Comparison of ENCODE assay signal across 10 mouse cellular contexts in the genomic region with DNA sequence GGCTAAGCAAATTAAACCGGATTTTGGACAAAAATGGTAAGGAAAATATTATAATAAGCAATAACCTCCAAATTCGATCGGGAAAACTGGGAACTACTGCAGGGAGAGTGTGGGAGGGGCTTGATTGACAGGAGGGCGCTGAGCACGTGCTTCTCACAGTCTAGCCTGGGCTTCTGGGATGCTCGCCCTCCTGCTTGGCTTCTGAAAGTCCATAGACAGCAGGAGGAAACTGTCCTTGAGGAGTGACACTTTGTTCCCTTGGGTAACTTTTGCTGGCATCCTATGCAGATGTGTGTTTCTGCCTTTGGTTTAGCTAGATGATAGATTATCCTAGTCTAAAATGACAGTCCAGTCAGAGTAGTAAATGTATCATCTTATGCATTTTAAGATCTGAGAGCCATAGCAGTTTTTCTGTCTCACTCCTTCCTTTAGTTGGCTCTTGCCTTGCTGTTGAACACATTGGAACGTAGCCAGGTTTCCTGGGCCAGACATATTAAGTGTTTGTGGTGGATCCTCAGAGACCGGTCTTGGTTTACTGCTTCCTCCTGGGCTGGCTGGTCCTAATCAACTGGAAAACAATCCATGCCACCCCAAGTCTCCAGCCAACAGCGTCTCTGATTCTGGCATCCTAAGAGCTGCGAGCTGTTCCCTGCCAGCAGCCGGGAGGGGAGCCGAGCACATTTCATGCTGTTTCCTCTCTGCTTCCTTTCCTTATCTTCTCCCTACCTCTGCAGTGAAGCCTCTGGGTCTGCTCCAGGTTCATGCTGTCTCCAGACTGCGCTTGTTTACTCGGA. TPM values are rescaled to one million over a fixed set of nuclear protein-coding genes. Genes with fewer than 3 reads are reported as not detected.
DNase-seq lines count a peak whose midpoint lies in the region; ATAC-seq lines count a peak whose summit lies in the region.
"Had no signal": no experiment of that assay in that cellular context is flagged by ENCODE, and none has a peak within 500 bp of the region (broad histone marks: within the 10 kb centered on the region; RNA-seq: fewer than 3 reads in every experiment).

No protein-coding gene starts in this region.

- no peak overlapping the region for H3K4me2 ChIP-seq in hindbrain, embryonic 13.5 days
- no peak overlapping the region for H3K4me2 ChIP-seq in hindbrain, embryonic 11.5 days (replicated peaks; ENCODE audit: low read depth, low read length)
- H3K4me2 ChIP-seq in embryonic facial prominence, embryonic 15.5 days (replicated peaks): no peak overlapping the region
- H3K4me2 ChIP-seq: embryonic facial prominence, embryonic 13.5 days had no signal

- H3K27me3 ChIP-seq in hindbrain, embryonic 13.5 days: no peaks in the 10 kb centered on the region
- H3K27me3 ChIP-seq in hindbrain, embryonic 11.5 days (ENCODE audit: control insufficient read depth, insufficient read depth, low read length): no peaks in the 10 kb centered on the region
- no peaks in the 10 kb centered on the region for H3K27me3 ChIP-seq in embryonic facial prominence, embryonic 15.5 days

- no peaks in the 10 kb centered on the region for H3K4me1 ChIP-seq in hindbrain, embryonic 13.5 days (replicated peaks)
- no peaks in the 10 kb centered on the region for H3K4me1 ChIP-seq in hindbrain, embryonic 11.5 days (replicated peaks; ENCODE audit: control insufficient read depth, insufficient read depth, low read length)
- H3K4me1 ChIP-seq in embryonic facial prominence, embryonic 15.5 days: peaks cover 4% of the 10 kb centered on the region; the same call in 1 of the 2 replicates

- H3K36me3 ChIP-seq in hindbrain, embryonic 13.5 days: no peaks in the 10 kb centered on the region
- no peaks in the 10 kb centered on the region for H3K36me3 ChIP-seq in hindbrain, embryonic 11.5 days (ENCODE audit: control insufficient read depth, insufficient read depth, low read length)
- no peaks in the 10 kb centered on the region for H3K36me3 ChIP-seq in embryonic facial prominence, embryonic 15.5 days
- H3K36me3 ChIP-seq: embryonic facial prominence, embryonic 13.5 days had no signal

- H3K9me3 ChIP-seq in hindbrain, embryonic 13.5 days: no peaks in the 10 kb centered on the region
- no peaks in the 10 kb centered on the region for H3K9me3 ChIP-seq in hindbrain, embryonic 11.5 days (ENCODE audit: control insufficient read depth, low read length)
- no peaks in the 10 kb centered on the region for H3K9me3 ChIP-seq in embryonic facial prominence, embryonic 15.5 days (replicated peaks)
- H3K9me3 ChIP-seq: embryonic facial prominence, embryonic 13.5 days had no signal

- no peak overlapping the region for H3K4me3 ChIP-seq in hindbrain, embryonic 13.5 days
- no peak overlapping the region for H3K4me3 ChIP-seq in hindbrain, embryonic 11.5 days (ENCODE audit: low read depth, low read length)
- H3K4me3 ChIP-seq in embryonic facial prominence, embryonic 15.5 days (replicated peaks): no peak overlapping the region
- H3K4me3 ChIP-seq: embryonic facial prominence, embryonic 13.5 days; myocyte had no signal

- H3K9ac ChIP-seq in hindbrain, embryonic 13.5 days: no peak overlapping the region
- H3K9ac ChIP-seq in hindbrain, embryonic 11.5 days (ENCODE audit: low read depth, low read length): no peak overlapping the region
- H3K9ac ChIP-seq in embryonic facial prominence, embryonic 15.5 days: no peak overlapping the region
- H3K9ac ChIP-seq: embryonic facial prominence, embryonic 13.5 days; liver, embryonic 14.5 days had no signal

- H3K27ac ChIP-seq in hindbrain, embryonic 13.5 days: 0 out of 2 replicates have a peak overlapping the region, but pooled peaks have one; percentile 40
- no peak overlapping the region for H3K27ac ChIP-seq in hindbrain, embryonic 11.5 days (ENCODE audit: low read depth, low read length)
- no peak overlapping the region for H3K27ac ChIP-seq in embryonic facial prominence, embryonic 15.5 days (replicated peaks)
- H3K27ac ChIP-seq: embryonic facial prominence, embryonic 13.5 days; liver, embryonic 14.5 days had no signal

- WGBS in hindbrain, embryonic 13.5 days: 69% methylated on average over 14 of the region's 14 CpGs
- WGBS in hindbrain, embryonic 11.5 days: 82% methylated on average over 14 of the region's 14 CpGs
- WGBS in embryonic facial prominence, embryonic 15.5 days: 40% methylated on average over 14 of the region's 14 CpGs

- DNase-seq in hindbrain, embryonic 11.5 days (ENCODE audit: low spot score): no peak
- peak; percentile 15 for DNase-seq in right cerebral cortex, postnatal 4 days
- DNase-seq in right cerebral cortex, postnatal 36 days (ENCODE audit: low spot score in 2 of 2): no peak
- no peak for DNase-seq in liver

- ATAC-seq in hindbrain, embryonic 13.5 days (ENCODE audit: low FRiP score): no peak
- ATAC-seq in hindbrain, embryonic 11.5 days (ENCODE audit: low FRiP score): no peak
- peak; percentile 34; the same call in 1 of the 2 replicates for ATAC-seq in embryonic facial prominence, embryonic 15.5 days (ENCODE audit: insufficient number of reproducible peaks, low FRiP score, low TSS enrichment, low read depth)
- no peak for ATAC-seq in megakaryocyte-erythroid progenitor cell, adult 5-6 weeks (replicated peaks; ENCODE audit: low FRiP score, low TSS enrichment, poor library complexity, severe bottlenecking)

RNA-seq across cellular contexts. Expression of gene Mrap2, which starts 8.1 kb away (rescaled TPM):
- polyA plus RNA-seq in hindbrain, embryonic 13.5 days (2015; fragmentation: Nextera tagmentation; extraction: Ambion mirVana): 1.1 and 1.3 TPM in 2 replicates
- 0.15 and 0.22 TPM in 2 replicates for polyA plus RNA-seq in hindbrain, embryonic 11.5 days (2014; fragmentation: Nextera tagmentation; extraction: Ambion mirVana)
- 0.24 and 0.63 TPM in 2 replicates for polyA plus RNA-seq in embryonic facial prominence, embryonic 15.5 days (2015; fragmentation: Nextera tagmentation; extraction: Ambion mirVana)
- total RNA-seq in megakaryocyte-erythroid progenitor cell, adult 5-6 weeks (2014; fragmentation: Nextera tagmentation): not detected in 2 replicates
- not detected in 2 replicates for total RNA-seq in megakaryocyte-erythroid progenitor cell, adult 5-6 weeks (2017)
- polyA plus RNA-seq: liver, embryonic 14.5 days had no signal
